Mouse (Mus musculus): ENCODE results near the gene Olfr593. TPM values are rescaled to one million over a fixed set of nuclear protein-coding genes. Genes with fewer than 3 reads are reported as not detected.

Gene Olfr593
- polyA plus RNA-seq (2014; fragmentation: Illumina TruSeq; extraction: RNeasy Lipid Tissue Mini Kit (QIAGEN cat#74804); ENCODE audit: low replicate concordance) = not detected

DNA sequence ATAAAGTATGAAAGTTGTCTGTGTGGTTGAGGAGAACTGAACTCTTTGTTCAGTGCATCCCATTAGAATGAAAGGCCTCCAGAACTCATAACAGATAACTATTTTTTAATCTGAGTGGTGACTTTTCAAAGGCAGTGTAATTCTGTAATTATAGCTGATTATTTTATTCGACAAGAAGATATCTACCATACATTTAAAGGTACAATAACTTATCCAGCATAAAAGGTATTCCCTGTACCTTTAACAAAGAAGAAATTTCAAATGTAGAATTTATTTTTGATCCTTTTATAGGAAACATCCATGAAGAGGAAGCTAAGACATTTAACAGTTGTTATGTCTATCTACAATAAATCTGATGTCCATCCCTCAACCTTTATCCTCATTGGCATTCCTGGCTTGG lies at the start of gene Olfr593:
Gene Olfr593, plus strand, starts transcription at position 301 of the 400 bp plus-strand sequence.

DNA sequence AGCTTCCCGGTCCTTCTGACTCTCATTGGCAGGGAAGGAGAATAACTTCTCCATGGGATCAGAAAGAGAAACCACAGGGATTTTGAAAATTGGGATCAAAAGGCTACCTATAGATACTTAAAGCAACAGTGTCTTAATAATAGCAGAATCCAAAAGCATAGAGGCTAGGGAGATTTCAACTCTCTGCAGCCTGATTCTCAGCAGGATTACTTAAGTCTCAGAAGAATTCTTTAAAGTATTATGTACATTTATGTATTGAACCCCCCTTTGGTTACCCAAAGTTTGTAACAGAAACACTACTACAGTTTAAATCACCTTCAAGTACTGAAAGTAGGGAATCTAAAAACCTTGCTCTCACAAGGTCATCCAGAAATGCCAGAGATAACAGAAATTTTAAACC lies 33.4 kb upstream of the Olfr593 start, which contains the start of gene Olfr591:
Gene Olfr591, minus strand, starts transcription at position 101 of the 400 bp plus-strand sequence.

DNA sequence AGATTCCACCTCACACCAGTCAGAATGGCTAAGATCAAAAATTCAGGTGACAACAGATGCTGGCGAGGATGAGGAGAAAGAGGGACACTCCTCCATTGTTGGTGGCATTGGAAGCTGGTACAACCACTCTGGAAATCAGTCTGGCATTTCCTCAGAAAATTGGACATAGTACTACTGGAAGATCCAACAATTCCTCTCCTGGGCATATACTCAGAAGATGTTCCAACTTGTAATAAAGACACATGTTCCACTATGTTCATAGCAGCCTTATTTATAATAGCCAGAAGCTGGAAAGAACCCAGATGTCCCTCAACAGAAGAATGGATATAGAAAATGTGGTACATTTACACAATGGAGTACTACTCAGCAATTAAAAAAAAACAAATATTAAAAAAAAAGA lies 27.2 kb upstream of the Olfr593 start, which contains the start of gene Olfr592:
Gene Olfr592, plus strand, starts transcription at position 301 of the 400 bp plus-strand sequence.

DNA sequence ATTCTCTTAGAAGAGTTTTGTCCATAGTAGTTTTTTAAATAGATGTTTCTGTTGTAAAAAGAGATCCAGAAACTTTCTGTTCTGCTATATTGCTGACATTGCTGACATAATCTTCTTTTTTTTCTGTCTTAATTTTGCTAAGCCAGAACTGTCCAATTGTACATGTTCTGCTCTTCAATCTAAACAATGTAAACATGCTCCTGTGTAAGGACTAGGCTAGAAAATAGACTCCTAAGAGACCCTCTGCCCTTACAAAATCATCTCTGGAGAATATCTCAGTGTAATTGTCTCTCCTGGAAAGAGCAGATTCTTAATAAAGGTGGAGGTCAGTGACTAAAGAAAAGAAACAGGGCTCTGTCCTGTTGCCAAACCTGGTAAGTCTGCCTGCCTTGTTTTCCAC lies 5.0 kb downstream of the Olfr593 start, which contains the start of gene Olfr594:
Gene Olfr594, plus strand, starts transcription at position 301 of the 400 bp plus-strand sequence.

DNA sequence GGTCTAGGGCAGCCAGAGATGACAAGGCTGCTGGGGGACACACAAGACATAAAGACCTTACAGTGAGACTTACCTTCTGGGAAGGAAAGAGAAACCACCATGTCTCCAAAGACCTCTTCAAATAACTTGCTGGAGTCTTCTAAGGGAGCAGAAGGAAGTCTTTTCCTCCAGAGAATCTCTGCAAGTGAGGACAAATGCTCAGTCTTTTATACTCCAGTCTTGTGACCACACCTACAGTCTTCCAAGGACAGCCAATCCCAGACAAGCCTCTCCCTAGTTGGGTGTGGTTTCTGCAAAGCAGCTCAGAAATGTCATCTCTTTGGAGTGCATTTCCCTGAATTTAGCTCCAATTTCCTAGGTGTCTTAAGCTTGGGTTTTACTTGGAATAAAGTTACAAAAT lies 40.7 kb downstream of the Olfr593 start, which contains the start of gene Usp17ld:
Gene Usp17ld, minus strand, starts transcription at position 101 of the 400 bp plus-strand sequence.

Other genes with a start within 250 kb of the Olfr593 start
- not detected for gene Olfr576, start 249.2 kb upstream of the Olfr593 start, polyA plus RNA-seq (2014; fragmentation: Illumina TruSeq; extraction: RNeasy Lipid Tissue Mini Kit (QIAGEN cat#74804); ENCODE audit: low replicate concordance)
- gene Olfr577, start 235.9 kb upstream of the Olfr593 start, polyA plus RNA-seq (2014; fragmentation: Illumina TruSeq; extraction: RNeasy Lipid Tissue Mini Kit (QIAGEN cat#74804); ENCODE audit: low replicate concordance) = not detected
- not detected for gene Olfr578, start 222.5 kb upstream of the Olfr593 start, polyA plus RNA-seq (2014; fragmentation: Illumina TruSeq; extraction: RNeasy Lipid Tissue Mini Kit (QIAGEN cat#74804); ENCODE audit: low replicate concordance)
- not detected for gene Olfr582, start 173.8 kb upstream of the Olfr593 start, polyA plus RNA-seq (2014; fragmentation: Illumina TruSeq; extraction: RNeasy Lipid Tissue Mini Kit (QIAGEN cat#74804); ENCODE audit: low replicate concordance)
- not detected for gene Olfr583, start 160.6 kb upstream of the Olfr593 start, polyA plus RNA-seq (2014; fragmentation: Illumina TruSeq; extraction: RNeasy Lipid Tissue Mini Kit (QIAGEN cat#74804); ENCODE audit: low replicate concordance)
- not detected for gene Olfr584, start 130.0 kb upstream of the Olfr593 start, polyA plus RNA-seq (2014; fragmentation: Illumina TruSeq; extraction: RNeasy Lipid Tissue Mini Kit (QIAGEN cat#74804); ENCODE audit: low replicate concordance)
- not detected for gene Olfr585, start 114.1 kb upstream of the Olfr593 start, polyA plus RNA-seq (2014; fragmentation: Illumina TruSeq; extraction: RNeasy Lipid Tissue Mini Kit (QIAGEN cat#74804); ENCODE audit: low replicate concordance)
- gene Olfr586, start 86.2 kb upstream of the Olfr593 start, polyA plus RNA-seq (2014; fragmentation: Illumina TruSeq; extraction: RNeasy Lipid Tissue Mini Kit (QIAGEN cat#74804); ENCODE audit: low replicate concordance) = not detected
- gene Olfr588-ps1, start 71.0 kb upstream of the Olfr593 start, polyA plus RNA-seq (2014; fragmentation: Illumina TruSeq; extraction: RNeasy Lipid Tissue Mini Kit (QIAGEN cat#74804); ENCODE audit: low replicate concordance) = not detected
- gene Olfr589, start 55.5 kb upstream of the Olfr593 start, polyA plus RNA-seq (2014; fragmentation: Illumina TruSeq; extraction: RNeasy Lipid Tissue Mini Kit (QIAGEN cat#74804); ENCODE audit: low replicate concordance) = not detected
- not detected for gene Olfr591, start 33.5 kb upstream of the Olfr593 start, polyA plus RNA-seq (2014; fragmentation: Illumina TruSeq; extraction: RNeasy Lipid Tissue Mini Kit (QIAGEN cat#74804); ENCODE audit: low replicate concordance)
- gene Olfr592, start 27.1 kb upstream of the Olfr593 start, polyA plus RNA-seq (2014; fragmentation: Illumina TruSeq; extraction: RNeasy Lipid Tissue Mini Kit (QIAGEN cat#74804); ENCODE audit: low replicate concordance) = not detected
- gene Olfr594, start 5.1 kb downstream of the Olfr593 start, polyA plus RNA-seq (2014; fragmentation: Illumina TruSeq; extraction: RNeasy Lipid Tissue Mini Kit (QIAGEN cat#74804); ENCODE audit: low replicate concordance) = not detected
- not detected for gene Usp17ld, start 40.6 kb downstream of the Olfr593 start, polyA plus RNA-seq (2014; fragmentation: Illumina TruSeq; extraction: RNeasy Lipid Tissue Mini Kit (QIAGEN cat#74804); ENCODE audit: low replicate concordance)
- gene Olfr596, start 93.8 kb downstream of the Olfr593 start, polyA plus RNA-seq (2014; fragmentation: Illumina TruSeq; extraction: RNeasy Lipid Tissue Mini Kit (QIAGEN cat#74804); ENCODE audit: low replicate concordance) = not detected
- not detected for gene Olfr597, start 104.5 kb downstream of the Olfr593 start, polyA plus RNA-seq (2014; fragmentation: Illumina TruSeq; extraction: RNeasy Lipid Tissue Mini Kit (QIAGEN cat#74804); ENCODE audit: low replicate concordance)
- not detected for gene Olfr598, start 111.7 kb downstream of the Olfr593 start, polyA plus RNA-seq (2014; fragmentation: Illumina TruSeq; extraction: RNeasy Lipid Tissue Mini Kit (QIAGEN cat#74804); ENCODE audit: low replicate concordance)
- not detected for gene Olfr599, start 124.1 kb downstream of the Olfr593 start, polyA plus RNA-seq (2014; fragmentation: Illumina TruSeq; extraction: RNeasy Lipid Tissue Mini Kit (QIAGEN cat#74804); ENCODE audit: low replicate concordance)
- gene Olfr600, start 137.8 kb downstream of the Olfr593 start, polyA plus RNA-seq (2014; fragmentation: Illumina TruSeq; extraction: RNeasy Lipid Tissue Mini Kit (QIAGEN cat#74804); ENCODE audit: low replicate concordance) = not detected
- not detected for gene Olfr601, start 150.8 kb downstream of the Olfr593 start, polyA plus RNA-seq (2014; fragmentation: Illumina TruSeq; extraction: RNeasy Lipid Tissue Mini Kit (QIAGEN cat#74804); ENCODE audit: low replicate concordance)
- not detected for gene Olfr603, start 174.3 kb downstream of the Olfr593 start, polyA plus RNA-seq (2014; fragmentation: Illumina TruSeq; extraction: RNeasy Lipid Tissue Mini Kit (QIAGEN cat#74804); ENCODE audit: low replicate concordance)
- gene Usp17lc, start 203.2 kb downstream of the Olfr593 start, polyA plus RNA-seq (2014; fragmentation: Illumina TruSeq; extraction: RNeasy Lipid Tissue Mini Kit (QIAGEN cat#74804); ENCODE audit: low replicate concordance) = not detected
- not detected for gene Olfr605, start 233.6 kb downstream of the Olfr593 start, polyA plus RNA-seq (2014; fragmentation: Illumina TruSeq; extraction: RNeasy Lipid Tissue Mini Kit (QIAGEN cat#74804); ENCODE audit: low replicate concordance)
- gene Olfr606, start 237.2 kb downstream of the Olfr593 start, polyA plus RNA-seq (2014; fragmentation: Illumina TruSeq; extraction: RNeasy Lipid Tissue Mini Kit (QIAGEN cat#74804); ENCODE audit: low replicate concordance) = not detected

All from small intestine, adult 10 weeks (tissue).